Mouse (Mus musculus) thymus, adult 2 months (tissue): ENCODE measurements around the gene Grin2c.

Source experiments
- CTCF ChIP-seq: fragments of 200-500 bp; IDR thresholded peaks from 2 replicates; pipeline ENCODE4 v1.5.1; 2012; ENCODE audit warnings: mild to moderate bottlenecking, control low read depth, low read length, moderate library complexity, borderline replicate concordance; ENCODE audit not compliant: control insufficient read depth, poor library complexity, insufficient read depth; ENCODE audit errors: extremely low read depth
- POLR2A ChIP-seq: fragments of 200-500 bp; IDR thresholded peaks from 2 replicates; pipeline ENCODE4 v1.6.1; 2012; ENCODE audit warnings: mild to moderate bottlenecking, low read length, control low read depth, moderate library complexity; ENCODE audit not compliant: control insufficient read depth, poor library complexity, insufficient read depth; ENCODE audit errors: extremely low read depth

DNA sequence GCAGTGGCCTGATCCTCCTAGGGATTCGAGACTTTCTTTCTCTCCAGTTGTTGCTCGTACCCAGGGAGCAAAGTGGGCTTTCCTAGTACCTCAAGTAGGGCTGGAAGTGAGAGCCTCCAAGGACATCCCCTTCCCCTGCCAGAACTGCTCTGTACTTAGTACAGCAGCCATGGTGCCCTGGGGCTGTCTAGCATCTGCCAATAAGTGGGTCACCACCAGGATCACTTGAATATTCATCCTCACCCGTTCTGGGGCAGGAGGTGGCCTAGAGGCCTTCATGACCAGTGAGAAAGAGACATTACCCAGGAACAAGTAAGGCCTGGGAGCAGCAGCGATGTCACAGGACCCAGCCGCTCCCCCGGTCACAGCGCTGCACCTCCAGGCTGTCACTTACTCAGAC is 57.1 kb downstream of the Grin2c start:
- TF ChIP-seq CTCF: no peak
- no peak for TF ChIP-seq POLR2A
